Mouse (Mus musculus) adrenal gland, postnatal 25 days (tissue): ENCODE data around the gene Ttll13. TPM values are rescaled to one million over a fixed set of nuclear protein-coding genes. Genes with fewer than 3 reads are reported as not detected.
A peak's percentile ranks its signal among the peaks of the same experiment; 100 is the strongest.

ENCODE experiments used
- DNase-seq: peaks from one replicate; pipeline ENCODE4 v3.0.0; 2021; ENCODE audit warnings: mixed read lengths
- total RNA-seq: library from RNA; stranded (reverse); gene quantifications from 2 replicates; pipeline ENCODE4 v1.2.3, GENCODE M21; 2021

The Ttll13 gene
- total RNA-seq, 1 experiment from 2014 or later = 2.1 TPM

DNA sequence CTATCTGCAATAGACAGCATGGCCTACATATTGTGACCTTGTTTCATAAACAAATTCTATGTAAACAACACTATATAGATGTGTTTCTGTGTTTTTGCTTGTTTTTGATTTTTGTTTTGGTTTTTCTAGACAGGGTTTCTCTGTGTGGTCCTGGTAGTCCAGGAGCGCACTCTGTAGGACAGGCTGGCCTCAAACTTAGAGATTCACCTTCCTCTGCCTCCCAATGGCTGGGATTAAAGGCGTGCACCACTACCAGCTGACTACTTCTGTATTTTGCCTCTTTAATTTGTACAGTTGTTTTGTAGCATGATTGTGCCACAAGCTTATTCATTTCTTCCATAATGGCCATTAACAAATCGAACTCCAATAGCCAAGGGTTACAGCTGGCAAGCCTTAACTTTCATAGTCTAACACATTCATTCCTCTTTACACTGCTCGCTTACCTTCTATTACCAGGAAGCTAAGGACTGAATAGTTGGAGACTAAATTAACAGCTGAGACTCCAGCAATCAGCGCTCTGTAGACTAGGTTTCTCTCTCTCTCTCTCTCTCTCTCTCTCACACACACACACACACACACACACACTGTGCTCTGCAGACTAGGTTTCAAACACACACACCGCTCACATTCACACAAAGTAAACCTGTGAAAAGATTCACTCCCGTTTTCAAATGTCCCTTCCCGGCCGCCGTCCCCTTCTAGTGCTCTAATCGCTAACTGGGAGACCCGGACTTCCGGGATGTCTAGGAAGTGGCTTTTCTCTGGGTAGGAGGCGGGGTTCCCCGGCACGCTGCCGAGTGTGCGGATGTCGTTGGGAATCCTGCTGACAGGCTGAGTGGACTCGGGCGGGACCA, 22.9 kb downstream of the Ttll13 start, which contains the start of gene Vps33b:
Gene Vps33b (plus strand): TSS at position 753 of the 854 bp plus-strand sequence.
- peak; percentile 98 for DNase-seq

DNA sequence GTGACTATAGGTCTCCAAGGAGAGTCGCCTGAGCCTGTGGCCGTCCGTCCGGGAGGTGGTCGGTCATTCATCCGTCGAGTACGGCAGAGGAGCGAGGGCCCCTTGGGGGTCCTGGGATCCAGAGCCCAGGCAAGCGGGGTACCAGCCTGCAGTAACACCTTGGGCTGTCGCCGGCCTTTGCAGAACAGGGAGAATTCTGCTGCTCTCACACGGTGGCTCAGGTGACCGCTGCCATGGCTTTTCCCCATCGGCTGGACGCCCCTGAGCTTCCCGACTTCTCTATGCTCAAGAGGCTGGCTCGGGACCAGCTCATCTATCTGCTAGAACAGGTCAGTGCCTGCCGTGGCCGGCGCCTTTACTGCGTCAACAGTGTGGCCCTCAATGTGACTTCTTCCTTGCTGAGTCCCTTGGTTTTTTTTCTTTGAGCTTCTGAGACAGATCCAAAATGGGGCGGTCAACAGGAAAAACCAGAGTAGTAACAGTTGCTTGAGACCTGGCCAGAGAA, 23.6 kb downstream of the Ttll13 start:
- DNase-seq = peak; percentile 52

DNA sequence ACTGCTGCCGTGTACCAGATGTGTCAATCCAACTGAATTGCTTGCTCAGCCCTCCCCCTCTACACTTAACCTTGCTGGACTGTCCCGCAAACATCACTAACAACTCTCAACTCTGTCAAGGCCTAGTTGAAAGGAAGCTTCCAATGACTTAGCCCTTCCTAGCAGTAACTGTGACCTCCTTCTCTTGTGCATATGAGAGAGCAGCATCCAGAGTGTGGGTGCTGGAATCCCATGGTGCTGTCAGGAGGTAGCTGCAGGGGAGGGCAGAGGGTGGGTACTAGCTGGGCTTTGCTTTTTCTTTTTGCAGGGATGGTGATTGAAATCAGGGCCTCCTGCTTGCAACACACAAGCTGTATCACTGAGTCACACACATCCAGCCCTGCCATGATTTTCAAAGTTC, 27.3 kb downstream of the Ttll13 start:
- DNase-seq = no peak

- no peak for DNase-seq
These were observed 30.2 kb downstream of the Ttll13 start for GRCm38 (mm10) chr7:80276374-80276773.

- DNase-seq = no peak
These were observed 33.9 kb downstream of the Ttll13 start for GRCm38 (mm10) chr7:80280032-80280431.

DNA sequence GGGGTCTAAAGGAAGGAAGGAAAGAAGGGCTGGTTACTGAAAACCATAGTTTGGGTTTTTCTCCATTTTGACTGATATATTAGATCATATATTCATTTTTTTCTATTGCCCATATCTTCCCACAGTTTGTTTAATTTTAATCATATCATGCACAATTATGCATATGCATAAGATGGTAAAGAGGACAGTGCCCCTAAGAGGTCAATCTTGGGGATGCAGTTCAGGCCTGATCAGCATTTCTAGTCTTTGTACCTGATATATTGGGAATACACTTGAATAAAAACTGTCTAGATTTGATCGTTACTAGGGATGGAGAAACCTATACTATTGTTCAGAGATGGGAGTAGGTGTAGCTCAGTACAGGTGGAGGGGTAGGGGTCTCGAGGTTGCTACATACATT, 34.8 kb downstream of the Ttll13 start:
- no peak for DNase-seq

DNA sequence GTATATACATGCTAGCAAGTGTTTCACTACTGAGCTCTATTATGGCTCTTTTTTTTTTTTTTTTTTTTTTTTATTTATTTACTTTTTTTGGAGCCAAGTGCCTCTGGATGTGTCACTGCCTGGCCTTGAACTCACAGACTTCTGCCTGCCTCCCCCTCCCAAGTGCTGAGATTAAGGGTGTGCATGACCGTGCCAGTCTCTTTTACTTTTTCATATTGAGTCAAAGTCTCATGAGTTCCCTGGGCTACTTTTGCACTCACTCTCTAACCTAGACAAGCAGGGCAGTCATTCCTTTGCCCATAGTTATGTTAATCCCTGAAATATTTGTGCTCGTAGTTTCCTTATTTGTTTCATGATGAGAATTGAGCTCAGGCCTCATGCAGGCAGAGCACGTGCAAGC, 35.5 kb downstream of the Ttll13 start:
- peak; percentile 28 for DNase-seq

GRCm38 (mm10) chr7:80283226-80283918, 37.2 kb downstream of the Ttll13 start:
- DNase-seq = no peak

GRCm38 (mm10) chr7:80284391-80284790, 38.2 kb downstream of the Ttll13 start:
- DNase-seq = no peak

DNA sequence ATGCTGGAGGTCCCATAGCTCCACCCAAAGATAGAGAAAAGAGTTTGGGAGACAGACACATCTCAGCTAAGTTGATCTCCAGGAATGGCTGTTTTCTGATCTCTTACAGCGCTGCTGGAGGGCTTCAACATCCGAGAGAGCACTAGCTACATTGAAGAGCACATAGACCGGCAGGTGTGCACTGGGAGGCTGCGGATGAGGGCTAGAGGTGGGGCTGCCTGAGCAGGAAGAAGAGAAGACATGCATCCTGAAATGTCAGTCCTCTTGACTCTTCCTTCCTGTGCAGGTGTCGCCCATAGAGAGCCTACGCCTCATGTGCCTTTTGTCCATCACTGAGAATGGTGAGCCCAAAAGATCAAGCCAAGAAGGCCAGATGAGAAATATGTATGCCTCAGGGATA, 39.5 kb downstream of the Ttll13 start:
- no peak for DNase-seq

DNA sequence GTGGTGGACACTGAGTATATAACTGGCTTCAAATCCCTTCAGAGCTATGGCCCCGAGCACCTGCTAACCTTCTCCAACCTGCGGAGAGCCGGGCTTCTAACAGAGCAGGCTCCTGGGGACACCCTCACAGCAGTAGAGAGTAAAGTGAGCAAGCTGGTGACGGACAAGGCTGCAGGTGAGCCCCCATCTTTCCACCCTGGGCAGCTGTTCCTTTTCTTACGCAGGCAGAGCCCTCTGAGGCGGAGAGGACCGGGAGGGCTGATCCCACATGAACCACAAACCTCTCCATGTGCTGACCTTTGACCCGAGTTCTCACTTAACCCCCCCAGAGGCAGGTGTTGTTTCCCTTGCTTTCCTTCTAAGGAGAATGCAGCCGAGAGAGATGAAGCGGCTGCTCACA, 41.6 kb downstream of the Ttll13 start:
- no peak for DNase-seq

GRCm38 (mm10) chr7:80294062-80294763, 48.0 kb downstream of the Ttll13 start, which contains the start of gene Prc1:
Gene Prc1, plus strand, starts transcription at chr7:80294450.
- DNase-seq = peak; percentile 98

GRCm38 (mm10) chr7:80294764-80295648, 48.8 kb downstream of the Ttll13 start:
- no peak for DNase-seq

GRCm38 (mm10) chr7:80296462-80296861, 50.3 kb downstream of the Ttll13 start:
- no peak for DNase-seq

DNA sequence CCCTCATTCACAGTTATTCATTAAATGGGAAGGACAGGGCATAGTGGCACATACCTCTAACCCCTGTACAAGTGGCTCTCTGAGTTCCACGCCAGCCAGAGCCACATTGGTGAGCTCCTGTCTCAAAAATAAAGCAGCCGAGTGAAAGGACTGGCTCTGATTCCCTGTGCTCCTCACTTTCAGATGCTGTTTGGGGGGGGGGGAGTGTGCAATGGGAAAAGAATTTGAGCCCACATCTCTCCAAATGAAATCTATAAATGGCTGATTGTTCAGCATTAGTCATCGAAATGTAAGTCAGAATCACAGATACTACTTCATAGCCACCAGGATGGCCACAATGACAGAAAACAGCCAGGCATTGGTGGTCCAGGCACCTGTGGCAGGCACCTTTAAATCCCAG, 50.9 kb downstream of the Ttll13 start:
- DNase-seq = no peak

DNA sequence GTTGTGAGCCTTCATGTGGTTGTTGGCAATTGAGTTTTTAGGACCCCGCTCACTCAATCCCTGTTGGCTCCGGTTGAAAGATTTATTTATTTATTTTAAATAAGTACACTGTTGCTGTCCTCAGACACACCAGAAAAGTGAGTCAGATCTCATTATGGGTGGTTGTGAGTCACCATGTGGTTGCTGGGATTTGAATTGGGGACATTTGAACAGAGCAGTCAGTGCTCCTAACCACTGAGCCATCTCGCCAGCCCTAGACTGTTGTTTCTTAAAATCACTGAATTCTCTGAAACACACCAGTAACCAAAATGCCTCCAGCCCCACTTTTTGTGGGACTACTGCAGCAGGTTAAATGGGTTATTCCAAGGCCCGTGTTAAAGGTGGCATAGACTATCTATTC, 52.6 kb downstream of the Ttll13 start:
- no peak for DNase-seq

GRCm38 (mm10) chr7:80299568-80299967, 53.4 kb downstream of the Ttll13 start:
- no peak for DNase-seq

DNA sequence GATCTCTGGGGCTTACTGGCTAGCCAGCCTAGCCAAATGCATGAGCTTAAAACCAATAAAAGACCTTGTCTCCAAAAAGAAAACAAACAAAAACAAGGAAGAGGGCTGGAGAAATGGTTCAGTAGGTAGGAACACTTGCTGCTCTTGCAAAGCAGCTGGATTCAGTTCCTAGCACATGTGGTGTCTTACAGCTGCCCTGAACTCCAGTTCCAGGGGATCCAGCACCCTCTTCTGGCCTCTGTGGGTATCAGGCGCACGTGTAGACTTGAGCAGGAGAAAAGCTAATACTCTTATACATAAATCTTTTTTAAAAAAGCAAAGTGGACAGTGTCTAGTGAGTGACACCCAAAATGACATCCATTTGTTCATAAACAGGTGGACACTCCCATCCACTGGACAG, 55.3 kb downstream of the Ttll13 start:
- DNase-seq = no peak

- no peak for DNase-seq
These were observed 61.6 kb downstream of the Ttll13 start for GRCm38 (mm10) chr7:80307766-80308165.
